Mouse (Mus musculus): ENCODE measurements around the gene Zfand2a. TPM values are rescaled to one million over a fixed set of nuclear protein-coding genes. Genes with fewer than 3 reads are reported as not detected.

Gene Zfand2a
- polyA plus RNA-seq, 1 experiment from 2014 or later: 5.8 TPM

Other genes starting within 250 kb of the Zfand2a start
- gene Get4, start 232.2 kb downstream of the Zfand2a start, polyA plus RNA-seq (2014; fragmentation: Nextera tagmentation; extraction: Ambion mirVana): 149 and 151 TPM in 2 replicates
- 2.2 and 2.3 TPM in 2 replicates for gene Adap1, start 158.9 kb downstream of the Zfand2a start, polyA plus RNA-seq (2014; fragmentation: Nextera tagmentation; extraction: Ambion mirVana)
- 105 and 120 TPM in 2 replicates for gene Cox19, start 133.1 kb downstream of the Zfand2a start, polyA plus RNA-seq (2014; fragmentation: Nextera tagmentation; extraction: Ambion mirVana)
- gene Cyp2w1, start 131.9 kb downstream of the Zfand2a start, polyA plus RNA-seq (2014; fragmentation: Nextera tagmentation; extraction: Ambion mirVana): 6.3 and 6.8 TPM in 2 replicates
- gene Gpr146, start 106.9 kb downstream of the Zfand2a start, polyA plus RNA-seq (2014; fragmentation: Nextera tagmentation; extraction: Ambion mirVana): 1.3 and 1.5 TPM in 2 replicates
- gene C130050O18Rik, start 79.3 kb downstream of the Zfand2a start, polyA plus RNA-seq (2014; fragmentation: Nextera tagmentation; extraction: Ambion mirVana): 0.48 and 1.3 TPM in 2 replicates
- gene Gper1, start 61.4 kb downstream of the Zfand2a start, polyA plus RNA-seq (2014; fragmentation: Nextera tagmentation; extraction: Ambion mirVana): 3.3 TPM in 2 replicates
- 37.6 and 37.7 TPM in 2 replicates for gene 3110082I17Rik, start 24.0 kb downstream of the Zfand2a start, polyA plus RNA-seq (2014; fragmentation: Nextera tagmentation; extraction: Ambion mirVana)
- gene Uncx, start 58.9 kb upstream of the Zfand2a start, polyA plus RNA-seq (2014; fragmentation: Nextera tagmentation; extraction: Ambion mirVana): not detected in 2 replicates